Mouse (Mus musculus): Measurements from ENCODE around the gene Asap3.

Gene Asap3

DNA sequence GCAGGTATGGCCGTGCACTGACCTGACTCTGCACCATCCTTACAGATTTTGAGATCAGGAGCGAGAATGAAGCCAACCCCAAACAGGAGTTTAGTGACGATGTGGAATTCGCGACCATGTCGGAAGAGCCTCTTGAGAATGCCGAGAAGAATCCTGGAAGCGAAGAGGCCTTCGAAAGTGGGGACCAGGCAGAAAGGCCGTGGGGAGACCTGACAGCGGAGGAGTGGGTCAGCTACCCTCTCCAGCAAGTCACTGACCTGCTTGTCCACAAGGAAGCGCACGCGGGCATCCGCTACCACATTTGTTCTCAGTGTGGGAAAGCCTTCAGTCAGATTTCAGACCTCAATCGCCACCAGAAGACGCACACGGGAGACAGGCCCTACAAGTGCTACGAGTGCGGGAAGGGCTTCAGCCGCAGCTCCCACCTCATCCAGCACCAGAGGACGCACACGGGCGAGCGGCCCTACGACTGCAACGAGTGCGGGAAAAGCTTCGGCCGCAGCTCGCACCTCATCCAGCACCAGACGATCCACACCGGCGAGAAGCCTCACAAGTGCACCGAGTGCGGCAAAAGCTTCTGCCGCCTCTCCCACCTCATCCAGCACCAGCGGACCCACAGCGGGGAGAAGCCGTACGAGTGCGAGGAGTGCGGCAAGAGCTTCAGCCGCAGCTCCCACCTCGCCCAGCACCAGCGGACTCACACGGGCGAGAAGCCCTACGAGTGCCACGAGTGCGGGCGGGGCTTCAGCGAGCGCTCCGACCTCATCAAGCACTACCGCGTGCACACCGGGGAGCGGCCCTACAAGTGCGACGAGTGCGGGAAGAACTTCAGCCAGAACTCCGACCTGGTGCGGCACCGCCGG lies 84.0 kb downstream of the Asap3 start:
- CTCF ChIA-PET: interaction anchor here (0.6 kb wide), 1 partner anchor 1341 kb away, joined by 3 read pairs; no protein-coding TSS in a partner anchor

DNA sequence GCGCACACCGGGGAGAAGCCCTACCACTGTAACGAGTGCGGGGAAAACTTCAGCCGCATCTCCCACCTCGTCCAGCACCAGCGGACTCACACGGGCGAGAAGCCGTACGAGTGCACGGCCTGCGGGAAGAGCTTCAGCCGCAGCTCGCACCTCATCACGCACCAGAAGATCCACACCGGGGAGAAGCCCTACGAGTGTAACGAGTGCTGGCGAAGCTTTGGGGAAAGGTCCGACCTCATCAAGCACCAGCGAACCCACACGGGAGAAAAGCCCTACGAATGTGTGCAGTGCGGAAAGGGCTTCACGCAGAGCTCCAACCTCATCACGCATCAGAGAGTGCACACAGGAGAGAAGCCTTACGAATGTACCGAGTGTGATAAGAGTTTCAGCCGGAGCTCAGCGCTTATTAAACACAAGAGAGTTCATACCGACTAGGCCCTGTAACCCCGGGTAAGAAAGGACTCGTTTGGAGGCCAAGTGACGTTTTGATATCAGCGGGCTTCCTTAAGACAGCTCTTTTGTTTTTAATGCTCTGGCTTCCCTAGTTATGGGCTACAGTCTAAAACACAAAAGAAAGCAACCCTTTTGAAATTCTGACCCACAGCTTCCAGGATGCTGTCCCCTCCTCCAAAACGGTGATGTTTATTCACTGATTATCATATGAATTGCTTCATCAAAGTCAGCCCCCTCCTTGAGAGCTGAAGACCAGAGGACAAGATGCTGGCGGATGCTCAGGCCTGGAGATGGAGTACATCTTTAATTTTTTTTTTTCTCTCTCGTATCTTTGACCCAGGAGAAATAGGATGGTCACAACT lies 84.8 kb downstream of the Asap3 start:
- CTCF ChIA-PET: no interaction called here

DNA sequence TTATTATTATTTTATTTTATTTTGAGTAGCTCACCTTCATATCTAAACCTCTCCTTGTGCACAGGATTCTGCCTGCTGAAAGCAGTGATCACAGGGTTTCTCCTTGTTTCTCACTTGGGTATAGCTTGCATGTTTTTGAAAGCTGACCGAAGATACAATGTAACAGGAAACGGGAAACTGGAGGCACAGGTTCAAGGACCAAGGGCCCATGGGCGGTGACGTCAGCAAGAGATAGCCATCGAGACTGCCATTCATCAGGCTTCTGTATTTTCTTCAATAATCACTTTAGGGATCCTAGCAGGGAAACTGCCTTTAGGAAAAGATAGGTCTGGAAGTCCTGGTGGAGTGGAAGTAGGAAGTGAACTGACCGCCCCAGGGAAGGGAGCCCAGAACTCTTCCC lies 85.5 kb downstream of the Asap3 start:
- CTCF ChIA-PET: interaction anchor here (0.6 kb wide), 1 partner anchor 9 kb away, joined by 5 read pairs; no protein-coding TSS in a partner anchor

Data from spleen, embryonic (tissue).